Mouse (Mus musculus): Measurements from ENCODE around the gene Gapt. TPM values are rescaled to one million over a fixed set of nuclear protein-coding genes. Genes with fewer than 3 reads are reported as not detected.
"Not testable (repeated sequence)": the region's sequence is repeated elsewhere in the genome, so short reads cannot be mapped to it uniquely, and the experiment has no call there.

Gapt gene
- 0.17 and 0.20 TPM in 2 replicates for polyA plus RNA-seq (2015; fragmentation: Nextera tagmentation; extraction: Ambion mirVana)

- H3K4me1 ChIP-seq (ENCODE audit: insufficient read depth, low read length): no peaks in the 10 kb centered on the region
- no peak within 1 kb of the TSS for H3K27ac ChIP-seq (ENCODE audit: low read length)
- no peak for ATAC-seq (ENCODE audit: low FRiP score, low TSS enrichment)
- 62% methylated on average over 2 of the region's 2 CpGs for WGBS
- no peaks in the 10 kb centered on the region for H3K36me3 ChIP-seq (ENCODE audit: insufficient read depth, low read length)
- H3K27me3 ChIP-seq (ENCODE audit: insufficient read depth, low read length): no peaks in the 10 kb centered on the region
- H3K9ac ChIP-seq (replicated peaks; ENCODE audit: low read length): no peak within 1 kb of the TSS
- no peak within 1 kb of the TSS for H3K4me3 ChIP-seq (ENCODE audit: low read length)
- H3K9me3 ChIP-seq (ENCODE audit: low read length): no peaks in the 10 kb centered on the region
- no peak within 1 kb of the TSS for H3K4me2 ChIP-seq (replicated peaks; ENCODE audit: low read depth, low read length)
Measured at GRCm38 (mm10) chr13:110356941-110357340, at the start of gene Gapt. Gene Gapt, minus strand, starts transcription at chr13:110357199.

DNA sequence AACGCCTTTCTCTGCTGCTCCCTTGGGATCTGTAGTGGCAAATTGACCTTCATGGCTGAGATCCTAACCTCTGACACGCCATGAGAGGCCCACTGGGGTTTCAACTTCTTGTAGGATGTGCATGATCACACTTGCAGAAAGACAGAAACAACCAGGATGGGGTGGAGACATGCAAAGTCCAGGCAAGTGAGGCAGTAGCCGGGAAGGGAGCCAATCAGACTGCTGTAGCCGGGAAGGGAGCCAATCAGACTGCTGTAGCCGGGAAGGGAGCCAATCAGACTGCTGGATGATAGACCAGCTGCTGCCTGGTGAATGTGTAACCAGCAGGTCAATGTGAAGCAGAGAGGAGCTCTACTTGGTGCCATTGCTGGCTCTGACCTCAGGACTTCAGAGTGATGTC lies 49.2 kb upstream of the Gapt start:
- H3K9ac ChIP-seq (replicated peaks; ENCODE audit: low read length): no peak overlapping the region
- no peak overlapping the region for H3K4me3 ChIP-seq (ENCODE audit: low read length)
- H3K36me3 ChIP-seq (ENCODE audit: insufficient read depth, low read length): no peaks in the 10 kb centered on the region
- no peak overlapping the region for H3K27ac ChIP-seq (ENCODE audit: low read length)
- ATAC-seq (ENCODE audit: low FRiP score, low TSS enrichment): peak; percentile 96
- peaks cover 4% of the 10 kb centered on the region; the same call in 1 of the 2 replicates for H3K4me1 ChIP-seq (ENCODE audit: insufficient read depth, low read length)
- WGBS: 61% methylated on average over 5 of the region's 5 CpGs
- no peak overlapping the region for H3K4me2 ChIP-seq (replicated peaks; ENCODE audit: low read depth, low read length)
- no peaks in the 10 kb centered on the region for H3K9me3 ChIP-seq (ENCODE audit: low read length)
- H3K27me3 ChIP-seq (ENCODE audit: insufficient read depth, low read length): no peaks in the 10 kb centered on the region

- H3K36me3 ChIP-seq (ENCODE audit: insufficient read depth, low read length): peaks cover 11% of the 10 kb centered on the region
- not testable (repeated sequence) for H3K27me3 ChIP-seq (ENCODE audit: insufficient read depth, low read length); H3K27ac ChIP-seq (ENCODE audit: low read length); H3K4me1 ChIP-seq (ENCODE audit: insufficient read depth, low read length); H3K9ac ChIP-seq (replicated peaks; ENCODE audit: low read length); ATAC-seq (ENCODE audit: low FRiP score, low TSS enrichment); H3K9me3 ChIP-seq (ENCODE audit: low read length); H3K4me2 ChIP-seq (replicated peaks; ENCODE audit: low read depth, low read length); H3K4me3 ChIP-seq (ENCODE audit: low read length)
- WGBS: 85% methylated on average over 5 of the region's 5 CpGs
Measured at GRCm38 (mm10) chr13:110404686-110405085, 47.7 kb upstream of the Gapt start.

GRCm38 (mm10) chr13:110404059-110404458 lies 47.1 kb upstream of the Gapt start:
- no peak for ATAC-seq (ENCODE audit: low FRiP score, low TSS enrichment)
- WGBS: 67% methylated on average over 8 of the region's 8 CpGs
- H3K36me3 ChIP-seq (ENCODE audit: insufficient read depth, low read length): peaks cover 17% of the 10 kb centered on the region
- H3K9me3 ChIP-seq (ENCODE audit: low read length): no peaks in the 10 kb centered on the region
- peaks cover 4% of the 10 kb centered on the region; the same call in 1 of the 2 replicates for H3K4me1 ChIP-seq (ENCODE audit: insufficient read depth, low read length)
- H3K4me2 ChIP-seq (replicated peaks; ENCODE audit: low read depth, low read length): no peak overlapping the region
- no peak overlapping the region for H3K4me3 ChIP-seq (ENCODE audit: low read length)
- no peak overlapping the region for H3K27ac ChIP-seq (ENCODE audit: low read length)
- H3K9ac ChIP-seq (replicated peaks; ENCODE audit: low read length): no peak overlapping the region
- H3K27me3 ChIP-seq (ENCODE audit: insufficient read depth, low read length): no peaks in the 10 kb centered on the region

GRCm38 (mm10) chr13:110401877-110402276 lies 44.9 kb upstream of the Gapt start:
- 92% methylated on average over 2 of the region's 2 CpGs for WGBS
- Histone ChIP-seq H3K4me3 (ENCODE audit: low read length) (no peak overlapping the region), H3K4me2 (replicated peaks; ENCODE audit: low read depth, low read length) (no peak overlapping the region), H3K9me3 (ENCODE audit: low read length) (no peaks in the 10 kb centered on the region), H3K4me1 (ENCODE audit: insufficient read depth, low read length) (peaks cover 6% of the 10 kb centered on the region), H3K9ac (replicated peaks; ENCODE audit: low read length) (no peak overlapping the region), H3K27ac (ENCODE audit: low read length) (no peak overlapping the region), H3K27me3 (ENCODE audit: insufficient read depth, low read length) (no peaks in the 10 kb centered on the region), H3K36me3 (ENCODE audit: insufficient read depth, low read length) (peaks cover 34% of the 10 kb centered on the region)
- no peak for ATAC-seq (ENCODE audit: low FRiP score, low TSS enrichment)

DNA sequence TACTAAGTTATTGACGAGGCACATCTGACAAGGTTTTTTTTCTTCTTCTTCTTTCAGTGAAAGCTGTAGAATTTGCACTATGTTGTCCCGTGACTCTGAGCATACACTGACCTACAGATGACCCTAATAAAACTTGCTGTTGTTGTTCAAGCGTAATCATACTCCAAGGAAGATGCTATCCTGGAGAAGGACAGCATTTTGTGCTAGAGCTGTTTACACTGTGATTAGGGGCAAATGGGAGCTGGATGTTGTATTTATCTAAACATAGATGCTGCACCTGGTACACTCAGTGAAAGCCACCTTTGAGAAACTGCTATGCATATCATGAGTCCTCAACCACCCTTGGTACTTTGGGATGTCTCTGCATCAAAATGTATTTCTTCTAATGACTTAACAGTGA lies 44.4 kb upstream of the Gapt start:
- Histone ChIP-seq H3K27ac (ENCODE audit: low read length) (no peak overlapping the region), H3K36me3 (ENCODE audit: insufficient read depth, low read length) (peaks cover 34% of the 10 kb centered on the region)
- WGBS: 66% methylated on average over 3 of the region's 3 CpGs

GRCm38 (mm10) chr13:110398513-110399270 lies 41.7 kb upstream of the Gapt start:
- H3K4me3 ChIP-seq (ENCODE audit: low read length): peak overlapping the region; percentile 28
- H3K27me3 ChIP-seq (ENCODE audit: insufficient read depth, low read length): no peaks in the 10 kb centered on the region
- WGBS: 71% methylated on average over 24 of the region's 24 CpGs
- peak overlapping the region; percentile 26 for H3K4me2 ChIP-seq (replicated peaks; ENCODE audit: low read depth, low read length)
- no peak for ATAC-seq (ENCODE audit: low FRiP score, low TSS enrichment)
- H3K4me1 ChIP-seq (ENCODE audit: insufficient read depth, low read length): peaks cover 5% of the 10 kb centered on the region
- H3K9ac ChIP-seq (replicated peaks; ENCODE audit: low read length): 0 out of 2 replicates have a peak overlapping the region, but pooled peaks have one; percentile 37
- peak overlapping the region; percentile 54; the same call in 1 of the 2 replicates for H3K27ac ChIP-seq (ENCODE audit: low read length)
- H3K9me3 ChIP-seq (ENCODE audit: low read length): no peaks in the 10 kb centered on the region
- H3K36me3 ChIP-seq (ENCODE audit: insufficient read depth, low read length): peaks cover 34% of the 10 kb centered on the region

More for the DNA sequence above, 44.4 kb upstream of the Gapt start:
- no peaks in the 10 kb centered on the region for H3K27me3 ChIP-seq (ENCODE audit: insufficient read depth, low read length)
- H3K4me3 ChIP-seq (ENCODE audit: low read length): no peak overlapping the region
- no peak for ATAC-seq (ENCODE audit: low FRiP score, low TSS enrichment)
- H3K4me2 ChIP-seq (replicated peaks; ENCODE audit: low read depth, low read length): no peak overlapping the region
- H3K9ac ChIP-seq (replicated peaks; ENCODE audit: low read length): no peak overlapping the region
- H3K9me3 ChIP-seq (ENCODE audit: low read length): no peaks in the 10 kb centered on the region
- H3K4me1 ChIP-seq (ENCODE audit: insufficient read depth, low read length): peaks cover 9% of the 10 kb centered on the region

GRCm38 (mm10) chr13:110397750-110398149 lies 40.8 kb upstream of the Gapt start:
- Histone ChIP-seq H3K36me3 (ENCODE audit: insufficient read depth, low read length) (peaks cover 34% of the 10 kb centered on the region), H3K4me3 (ENCODE audit: low read length) (peak overlapping the region; percentile 28), H3K4me1 (ENCODE audit: insufficient read depth, low read length) (peaks cover 5% of the 10 kb centered on the region), H3K4me2 (replicated peaks; ENCODE audit: low read depth, low read length) (peak overlapping the region; percentile 26), H3K27me3 (ENCODE audit: insufficient read depth, low read length) (no peaks in the 10 kb centered on the region), H3K9me3 (ENCODE audit: low read length) (no peaks in the 10 kb centered on the region), H3K9ac (replicated peaks; ENCODE audit: low read length) (peak overlapping the region; percentile 43), H3K27ac (ENCODE audit: low read length) (peak overlapping the region; percentile 54)
- WGBS: 80% methylated on average over 8 of the region's 8 CpGs
- ATAC-seq (ENCODE audit: low FRiP score, low TSS enrichment): no peak

DNA sequence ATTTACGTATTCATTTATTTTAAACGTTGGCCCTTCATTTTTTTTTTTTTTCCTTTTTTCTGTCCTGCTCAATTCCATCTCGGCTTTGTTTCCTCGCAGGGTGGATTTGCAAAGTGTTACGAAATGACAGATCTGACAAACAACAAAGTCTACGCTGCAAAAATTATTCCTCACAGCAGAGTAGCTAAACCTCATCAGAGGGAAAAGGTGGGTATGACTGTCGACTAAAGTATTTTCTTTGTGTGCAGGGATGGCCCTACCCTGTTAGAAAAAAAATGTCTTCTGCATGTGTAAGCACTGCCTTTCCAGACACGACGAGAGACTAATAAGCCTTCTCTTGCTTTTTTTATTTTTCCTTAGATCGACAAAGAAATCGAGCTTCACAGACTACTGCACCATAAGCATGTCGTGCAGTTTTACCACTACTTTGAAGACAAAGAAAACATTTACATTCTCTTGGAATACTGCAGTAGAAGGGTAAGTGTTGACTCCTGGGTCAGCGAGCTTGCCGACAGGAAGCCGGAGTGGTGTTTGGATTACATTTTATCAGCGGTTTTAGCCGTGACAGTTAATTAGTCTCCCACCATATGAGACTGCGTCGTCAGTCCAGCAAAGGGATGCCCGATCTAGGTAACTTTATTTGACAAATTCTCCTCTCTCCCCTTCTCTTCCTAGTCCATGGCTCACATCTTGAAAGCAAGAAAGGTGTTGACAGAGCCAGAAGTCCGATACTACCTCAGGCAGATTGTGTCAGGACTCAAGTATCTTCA lies 39.1 kb upstream of the Gapt start:
- H3K4me2 ChIP-seq (replicated peaks; ENCODE audit: low read depth, low read length): peak overlapping the region; percentile 74
- WGBS: 2% methylated on average over 21 of the region's 21 CpGs
- H3K4me1 ChIP-seq (ENCODE audit: insufficient read depth, low read length): peaks cover 5% of the 10 kb centered on the region
- peaks cover 34% of the 10 kb centered on the region for H3K36me3 ChIP-seq (ENCODE audit: insufficient read depth, low read length)
- ATAC-seq (ENCODE audit: low FRiP score, low TSS enrichment): no peak
- H3K9ac ChIP-seq (replicated peaks; ENCODE audit: low read length): peak overlapping the region; percentile 85
- H3K27me3 ChIP-seq (ENCODE audit: insufficient read depth, low read length): no peaks in the 10 kb centered on the region
- H3K9me3 ChIP-seq (ENCODE audit: low read length): no peaks in the 10 kb centered on the region
- H3K27ac ChIP-seq (ENCODE audit: low read length): peak overlapping the region; percentile 83
- H3K4me3 ChIP-seq (ENCODE audit: low read length): peak overlapping the region; percentile 80
